Mouse (Mus musculus) midbrain, embryonic 16.5 days (tissue): Measurements from ENCODE around the gene Kxd1. TPM values are rescaled to one million over a fixed set of nuclear protein-coding genes. Genes with fewer than 3 reads are reported as not detected.
"Not testable (repeated sequence)": the region's sequence is repeated elsewhere in the genome, so short reads cannot be mapped to it uniquely, and the experiment has no call there.

Experiments used
- ATAC-seq: fragments of 200-750 bp; cut with Nextera tagmentation; 2 replicates; pipeline ENCODE4 v1.8.0; 2017; ENCODE audit warnings: moderate TSS enrichment
- H3K27ac ChIP-seq: fragments of 300-500 bp; sonication (generic); 2 replicates; pipeline ENCODE4 v1.5.1; 2014; ENCODE audit warnings: mild to moderate bottlenecking, low read length, mixed read lengths
- H3K27me3 ChIP-seq: fragments of 300-500 bp; sonication (generic); 2 replicates; pipeline ENCODE4 v1.6.1; 2014; ENCODE audit warnings: low read depth, low read length, mixed read lengths; ENCODE audit not compliant: control insufficient read depth, insufficient read depth
- H3K36me3 ChIP-seq: fragments of 300-500 bp; sonication (generic); 2 replicates; pipeline ENCODE4 v1.6.1; 2014; ENCODE audit warnings: mild to moderate bottlenecking, low read length, moderate library complexity, mixed read lengths; ENCODE audit not compliant: control insufficient read depth, insufficient read depth
- H3K4me1 ChIP-seq: fragments of 300-500 bp; sonication (generic); 2 replicates; pipeline ENCODE4 v1.6.1; 2014; ENCODE audit warnings: mild to moderate bottlenecking, low read length, mixed read lengths; ENCODE audit not compliant: control insufficient read depth, insufficient read depth
- H3K4me2 ChIP-seq: fragments of 300-500 bp; sonication (generic); 2 replicates; pipeline ENCODE4 v1.6.1; 2014; ENCODE audit warnings: mild to moderate bottlenecking, low read length, mixed read lengths
- H3K4me3 ChIP-seq: fragments of 300-500 bp; sonication (generic); 2 replicates; pipeline ENCODE4 v1.5.1; 2014; ENCODE audit warnings: low read depth, mild to moderate bottlenecking, low read length, moderate library complexity, mixed read lengths
- H3K9ac ChIP-seq: fragments of 300-500 bp; sonication (generic); 2 replicates; pipeline ENCODE4 v1.6.1; 2014; ENCODE audit warnings: low read depth, low read length, mixed read lengths
- H3K9me3 ChIP-seq: fragments of 300-500 bp; sonication (generic); replicated peaks from 2 replicates; pipeline ENCODE4 v1.6.1; 2014; ENCODE audit warnings: mild to moderate bottlenecking, low read length, mixed read lengths; ENCODE audit not compliant: control insufficient read depth, poor library complexity, severe bottlenecking
- WGBS: fragments of 180-500 bp; shearing (Covaris S2); extraction: QIAGEN DNeasy Blood & Tissue Kit; methylation state at CpG from one replicate; pipeline ENCODE4 v1.1.7; 2014; 5-methylcytosine and 5-hydroxymethylcytosine counted together
- polyA plus RNA-seq: library from polyadenylated mRNA; unstranded; fragments of >200 nt; fragmentation: Nextera tagmentation; extraction: Ambion mirVana; gene quantifications from 2 replicates; pipeline ENCODE4 v1.2.1, GENCODE M21; 2015

Kxd1 gene
- polyA plus RNA-seq, 1 experiment from 2014 or later = 43.1 TPM

DNA sequence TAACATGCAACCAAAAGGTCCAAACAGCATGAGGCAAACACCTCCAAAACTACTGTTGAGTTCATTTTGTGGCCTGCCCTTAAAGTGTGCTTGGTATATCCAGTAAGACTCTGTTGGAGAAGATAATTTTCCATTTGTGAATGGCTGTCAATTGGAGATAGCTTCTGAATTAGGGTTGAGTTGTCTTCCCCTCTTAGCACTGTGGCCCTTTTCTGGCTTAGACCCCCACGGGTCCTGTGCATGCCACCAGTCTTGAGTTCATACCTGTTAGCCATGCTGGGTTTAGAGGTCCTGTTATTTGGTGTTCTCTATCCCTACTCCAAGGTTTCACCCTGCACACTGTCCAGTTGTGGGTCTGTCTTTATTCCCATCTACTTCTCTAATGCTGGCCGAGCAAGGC lies 16.0 kb downstream of the Kxd1 start:
- Histone ChIP-seq H3K27me3 (no peaks in the 10 kb centered on the region), H3K4me3 (no peak overlapping the region), H3K4me1 (peaks cover 17% of the 10 kb centered on the region), H3K9me3 (no peaks in the 10 kb centered on the region), H3K9ac (no peak overlapping the region), H3K27ac (no peak overlapping the region), H3K4me2 (no peak overlapping the region), H3K36me3 (peaks cover 14% of the 10 kb centered on the region)
- 95% methylated on average over 2 of the region's 2 CpGs for WGBS
- ATAC-seq = no peak

DNA sequence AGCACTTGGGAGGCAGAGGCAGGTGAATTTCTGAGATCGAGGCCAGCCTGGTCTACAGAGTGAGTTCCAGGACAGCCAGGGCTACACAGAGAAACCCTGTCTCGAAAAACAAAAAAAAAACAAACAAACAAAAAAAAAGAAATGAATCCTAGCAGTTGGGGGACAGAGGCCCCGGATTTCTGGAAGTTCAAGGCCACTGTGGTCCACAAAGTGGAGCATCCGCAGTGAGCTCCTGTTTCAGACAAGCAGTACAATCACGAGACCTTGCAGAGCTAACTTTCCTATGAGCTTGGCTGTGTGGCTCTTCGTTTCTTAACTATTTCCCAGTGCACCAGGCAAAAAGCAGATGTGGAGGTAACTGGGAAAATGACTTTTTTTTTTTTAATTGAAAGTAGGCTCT lies 16.6 kb downstream of the Kxd1 start:
- H3K27me3 ChIP-seq, H3K9me3 ChIP-seq, H3K9ac ChIP-seq, ATAC-seq: not testable (repeated sequence)
- H3K4me1 ChIP-seq = peaks cover 17% of the 10 kb centered on the region
- peak overlapping the region; percentile 95 for H3K4me3 ChIP-seq
- peak overlapping the region; percentile 100 for H3K4me2 ChIP-seq
- 88% methylated on average over 6 of the region's 6 CpGs for WGBS
- peak overlapping the region; percentile 93; the same call in 1 of the 2 replicates for H3K27ac ChIP-seq
- peaks cover 14% of the 10 kb centered on the region for H3K36me3 ChIP-seq

DNA sequence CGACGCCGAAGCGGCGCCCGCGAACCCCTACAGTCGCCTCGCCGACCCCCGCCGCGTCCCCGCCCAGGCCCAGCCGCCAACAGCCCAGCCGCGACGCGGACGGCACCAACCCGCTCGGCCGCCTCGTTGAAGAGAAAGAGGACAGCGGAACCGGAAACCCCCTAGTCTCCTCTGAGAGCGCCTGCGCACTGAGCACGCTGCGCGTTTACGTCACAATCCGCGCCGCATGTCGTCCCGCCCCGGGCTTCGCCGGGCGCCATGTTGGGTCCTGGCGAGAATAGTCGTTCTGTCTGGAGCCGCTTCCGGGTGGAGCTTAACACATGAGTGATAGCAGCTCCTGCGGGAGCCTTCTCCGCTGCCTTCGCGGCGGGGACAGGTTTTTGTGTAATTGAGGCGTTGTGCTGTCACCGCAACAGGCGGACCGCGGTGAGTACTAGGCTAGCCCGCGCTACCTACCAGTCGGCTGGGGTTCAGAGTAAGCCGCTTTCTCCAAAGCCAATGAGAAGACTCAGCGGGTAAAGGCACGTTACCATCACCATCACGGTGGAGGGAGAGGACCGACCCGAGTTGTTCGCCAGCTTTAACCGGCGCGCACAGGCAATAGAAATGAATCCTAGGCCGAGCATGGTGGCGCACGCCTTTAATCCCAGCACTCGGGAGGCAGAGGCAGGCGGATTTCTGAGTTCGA lies 17.4 kb downstream of the Kxd1 start, which contains the start of gene Uba52:
TSS of gene Uba52 (minus strand) at position 574 of the 688 bp plus-strand sequence.
- Histone ChIP-seq H3K27me3 (no peaks in the 10 kb centered on the region), H3K4me2 (peak within 1 kb of the TSS; percentile 100), H3K4me3 (peak within 1 kb of the TSS; percentile 95), H3K36me3 (peaks cover 11% of the 10 kb centered on the region), H3K27ac (peak within 1 kb of the TSS; percentile 93), H3K9me3 (no peaks in the 10 kb centered on the region), H3K9ac (peak within 1 kb of the TSS; percentile 97), H3K4me1 (peaks cover 22% of the 10 kb centered on the region)
- ATAC-seq = peak; percentile 84
- WGBS = 2% methylated on average over 74 of the region's 74 CpGs

DNA sequence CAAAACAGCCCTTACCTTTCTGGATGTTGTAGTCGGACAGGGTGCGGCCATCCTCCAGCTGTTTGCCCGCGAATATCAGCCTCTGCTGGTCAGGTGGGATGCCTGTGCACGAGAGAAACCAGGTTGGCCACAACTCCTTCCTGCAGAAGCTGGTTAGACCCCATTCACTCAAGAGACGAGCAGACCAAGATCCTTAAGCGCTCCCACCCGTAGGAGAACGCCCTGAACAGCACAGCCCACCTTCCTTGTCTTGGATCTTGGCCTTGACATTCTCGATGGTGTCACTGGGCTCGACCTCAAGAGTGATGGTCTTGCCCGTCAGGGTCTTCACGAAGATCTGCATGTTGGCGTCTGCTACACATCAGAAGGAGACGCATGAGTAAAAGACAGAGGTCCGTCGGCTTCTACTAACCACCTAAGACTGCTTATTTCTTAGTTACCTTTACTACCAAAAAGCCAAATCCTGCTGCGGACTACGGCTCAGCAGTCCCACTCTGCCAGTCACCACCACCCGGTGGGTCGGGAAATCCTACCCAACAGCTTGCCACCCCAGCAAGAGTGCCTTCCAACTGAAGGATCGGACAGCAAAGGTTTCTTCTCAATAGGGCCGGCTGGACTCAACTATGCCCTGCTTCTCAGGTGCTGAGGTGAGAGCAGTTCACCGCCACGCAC lies 18.3 kb downstream of the Kxd1 start:
- peak overlapping the region; percentile 93 for H3K27ac ChIP-seq
- H3K4me2 ChIP-seq = peak overlapping the region; percentile 100
- H3K4me3 ChIP-seq = peak overlapping the region; percentile 95
- H3K9me3 ChIP-seq = no peaks in the 10 kb centered on the region
- ATAC-seq = no peak
- peaks cover 28% of the 10 kb centered on the region for H3K4me1 ChIP-seq
- no peaks in the 10 kb centered on the region for H3K27me3 ChIP-seq
- 15% methylated on average over 25 of the region's 25 CpGs for WGBS
- peak overlapping the region; percentile 97 for H3K9ac ChIP-seq
- H3K36me3 ChIP-seq = peaks cover 12% of the 10 kb centered on the region

- no peaks in the 10 kb centered on the region for H3K9me3 ChIP-seq
- WGBS = 64% methylated on average over 5 of the region's 5 CpGs
- no peak overlapping the region for H3K9ac ChIP-seq
- peaks cover 15% of the 10 kb centered on the region for H3K36me3 ChIP-seq
- peaks cover 36% of the 10 kb centered on the region for H3K4me1 ChIP-seq
- H3K4me2 ChIP-seq = no peak overlapping the region
- H3K27ac ChIP-seq = no peak overlapping the region; the same call in 1 of the 2 replicates
- H3K4me3 ChIP-seq = no peak overlapping the region
- H3K27me3 ChIP-seq = peaks cover 20% of the 10 kb centered on the region
- ATAC-seq = no peak
These were observed 20.7 kb downstream of the Kxd1 start for GRCm38 (mm10) chr8:70507027-70507393.

DNA sequence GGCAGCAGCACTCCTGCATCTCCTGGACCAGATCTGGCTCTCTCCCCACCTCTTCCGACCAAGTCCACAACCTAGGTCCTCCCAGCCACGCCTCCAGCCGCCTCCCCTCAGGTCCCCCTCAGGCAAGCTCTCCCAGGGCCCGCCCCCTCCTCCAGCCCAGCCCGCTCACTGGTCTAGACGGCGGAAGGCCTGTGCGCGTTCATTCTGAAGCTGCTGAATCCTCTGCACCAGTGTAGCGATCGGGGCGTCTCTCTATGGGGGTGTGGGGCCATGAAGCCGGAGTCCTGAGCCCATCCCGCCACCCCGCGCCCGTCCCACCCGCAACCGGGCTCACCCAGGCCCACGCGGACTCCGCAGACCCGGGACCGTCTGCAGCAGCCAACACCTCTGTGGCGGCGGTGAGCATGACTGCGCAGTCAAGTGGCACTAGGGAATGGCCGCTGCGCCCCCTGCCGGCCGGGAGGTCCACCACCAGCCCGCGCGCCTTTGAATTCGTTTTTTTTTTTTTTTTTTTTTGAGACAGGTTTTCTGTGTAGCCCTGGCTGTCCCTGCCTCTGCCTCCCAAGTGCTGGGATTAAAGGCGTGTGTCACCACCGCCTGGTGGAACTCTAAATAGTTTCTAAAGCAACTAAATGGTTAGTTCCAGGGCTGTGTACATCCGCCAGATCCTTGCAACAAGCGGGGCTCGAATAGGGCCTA lies 21.3 kb downstream of the Kxd1 start, which contains the start of gene Rex1bd:
TSS of gene Rex1bd (minus strand) at position 425 of the 699 bp plus-strand sequence.
- peaks cover 36% of the 10 kb centered on the region for H3K4me1 ChIP-seq
- H3K27me3 ChIP-seq = peaks cover 25% of the 10 kb centered on the region
- no peaks in the 10 kb centered on the region for H3K9me3 ChIP-seq
- peak within 1 kb of the TSS; percentile 97 for H3K9ac ChIP-seq
- H3K36me3 ChIP-seq = peaks cover 15% of the 10 kb centered on the region
- H3K27ac ChIP-seq = peak within 1 kb of the TSS; percentile 98
- peak; percentile 84 for ATAC-seq
- WGBS = 2% methylated on average over 40 of the region's 40 CpGs
- peak within 1 kb of the TSS; percentile 88 for H3K4me3 ChIP-seq
- H3K4me2 ChIP-seq = peak within 1 kb of the TSS; percentile 91

- Histone ChIP-seq H3K27me3 (peaks cover 32% of the 10 kb centered on the region), H3K9me3 (no peaks in the 10 kb centered on the region), H3K4me2 (peak overlapping the region; percentile 91), H3K4me3 (peak overlapping the region; percentile 88), H3K4me1 (peaks cover 34% of the 10 kb centered on the region), H3K9ac (peak overlapping the region; percentile 97), H3K36me3 (peaks cover 15% of the 10 kb centered on the region), H3K27ac (peak overlapping the region; percentile 98)
- ATAC-seq = no peak; the same call in none of the 2 replicates
- WGBS = 36% methylated on average over 32 of the region's 32 CpGs
These were observed 21.9 kb downstream of the Kxd1 start for GRCm38 (mm10) chr8:70505698-70506327.

DNA sequence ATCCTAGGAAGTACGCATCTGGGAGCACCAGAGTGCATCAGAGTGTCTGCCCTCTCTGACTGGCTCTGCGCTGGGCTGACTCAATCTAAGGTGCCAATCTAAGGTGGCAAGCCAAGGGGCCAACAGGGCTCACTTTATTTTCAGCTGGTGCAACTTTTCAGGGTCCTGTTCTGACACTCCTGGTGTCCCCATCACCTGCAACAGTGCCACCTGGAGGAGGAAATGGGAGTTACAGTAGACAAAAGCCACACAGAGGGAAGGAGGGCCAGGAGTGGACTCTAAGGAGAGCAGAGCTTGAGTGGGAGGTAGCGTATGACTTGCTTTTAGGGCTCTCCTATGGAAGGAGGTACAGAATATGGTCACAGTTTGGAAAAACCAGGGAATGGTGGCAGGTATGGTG lies 22.9 kb downstream of the Kxd1 start:
- H3K4me2 ChIP-seq = peak overlapping the region; percentile 15; the same call in 1 of the 2 replicates
- peaks cover 36% of the 10 kb centered on the region for H3K4me1 ChIP-seq
- ATAC-seq = no peak
- H3K27ac ChIP-seq = no peak overlapping the region
- peaks cover 15% of the 10 kb centered on the region for H3K36me3 ChIP-seq
- no peak overlapping the region for H3K4me3 ChIP-seq
- H3K9ac ChIP-seq = no peak overlapping the region
- H3K27me3 ChIP-seq = peaks cover 42% of the 10 kb centered on the region
- 76% methylated on average over 3 of the region's 3 CpGs for WGBS
- H3K9me3 ChIP-seq = no peaks in the 10 kb centered on the region
